Mouse (Mus musculus): ENCODE measurements around the gene Wrap53. TPM values are rescaled to one million over a fixed set of nuclear protein-coding genes. Genes with fewer than 3 reads are reported as not detected.
"Not testable (repeated sequence)": the region's sequence is repeated elsewhere in the genome, so short reads cannot be mapped to it uniquely, and the experiment has no call there.

Wrap53 gene
- total and polyA plus RNA-seq, 2 experiments from 2014 or later: 7.8 to 18.7 TPM

DNA sequence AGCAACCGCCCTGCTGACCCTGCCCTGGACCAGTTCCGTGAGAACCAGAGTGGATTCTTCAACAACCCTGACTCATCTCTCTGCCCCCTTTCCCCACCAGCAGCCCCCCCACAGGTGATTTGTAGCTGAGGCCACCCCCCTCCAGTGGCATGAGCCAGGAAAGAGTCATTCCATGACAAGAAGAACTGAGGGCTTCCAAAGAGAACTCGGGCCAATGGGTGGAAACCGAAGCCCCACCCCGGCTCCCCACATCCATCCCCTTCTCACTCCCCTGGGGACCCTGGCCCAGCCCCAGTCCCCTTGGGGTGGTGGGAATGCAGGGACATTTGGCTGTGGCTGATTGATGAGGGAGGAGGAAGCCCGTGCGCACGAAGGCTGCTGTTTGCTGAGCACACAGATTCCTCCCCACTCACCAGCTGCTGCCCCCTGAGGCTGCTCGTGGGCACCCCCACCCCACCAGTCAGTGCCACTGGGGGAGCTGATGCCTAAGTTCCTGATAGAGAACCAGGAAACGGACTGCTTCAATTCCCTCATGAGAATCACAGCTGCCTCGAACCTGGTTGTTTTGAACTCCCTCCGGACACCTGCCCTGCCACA, 30.9 kb downstream of the Wrap53 start, which contains the start of gene Dnah2:
Dnah2 (minus strand) TSS at position 51 of the 597 bp plus-strand sequence.
- DNase-seq (ENCODE audit: low spot score) (no peak), ATAC-seq (ENCODE audit: insufficient read depth, low read depth) (no peak)
- Histone ChIP-seq H3K27ac (ENCODE audit: low read depth) (no peak within 1 kb of the TSS), H3K36me3 (replicated peaks; ENCODE audit: control insufficient read depth, insufficient read depth, low read length) (0 out of 2 replicates have a peak, but pooled peaks cover under 1% of the 10 kb centered on the region), H3K4me1 (ENCODE audit: control insufficient read depth, insufficient read depth) (peaks cover 6% of the 10 kb centered on the region; the same call in 1 of the 2 replicates), H3K9ac (replicated peaks; ENCODE audit: low read depth, low read length) (no peak within 1 kb of the TSS), H3K4me3 (ENCODE audit: low read depth, low read length) (no peak within 1 kb of the TSS), H3K9me3 (replicated peaks; ENCODE audit: control insufficient read depth, low read length) (no peaks in the 10 kb centered on the region), H3K4me2 (ENCODE audit: low read depth, low read length) (no peak within 1 kb of the TSS), H3K27me3 (ENCODE audit: control insufficient read depth, insufficient read depth, low read length) (no peaks in the 10 kb centered on the region)
- WGBS: 58% methylated on average over 12 of the region's 12 CpGs
- TF ChIP-seq EP300 (IDR thresholded peaks at IDR 0.05; ENCODE audit: low read depth) (no peak), CTCF (IDR thresholded peaks at IDR 0.05; ENCODE audit: low read depth) (no peak)

DNA sequence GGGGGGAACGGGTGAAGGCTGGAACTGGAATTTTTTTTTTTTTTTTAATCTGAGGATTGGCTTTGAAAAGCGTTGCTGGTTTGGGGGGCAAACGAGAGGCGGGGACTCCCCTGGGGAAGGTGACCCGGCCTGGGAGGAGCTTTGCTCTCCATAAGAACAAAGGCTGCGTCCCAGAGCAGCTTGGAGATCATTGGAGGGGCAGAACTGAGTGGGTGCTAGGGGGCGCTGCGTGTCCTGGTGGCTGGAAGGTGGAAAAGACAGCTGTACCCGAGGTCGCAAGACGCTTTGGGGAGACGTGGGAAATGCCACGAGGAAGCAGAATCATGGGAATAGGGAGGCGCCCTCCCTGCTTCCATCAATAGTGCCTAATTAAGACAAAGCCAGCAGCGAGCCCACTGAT, 33.0 kb downstream of the Wrap53 start:
- Histone ChIP-seq H3K4me1 (ENCODE audit: control insufficient read depth, insufficient read depth) (peaks cover 6% of the 10 kb centered on the region; the same call in 1 of the 2 replicates), H3K27me3 (ENCODE audit: control insufficient read depth, insufficient read depth, low read length) (no peaks in the 10 kb centered on the region), H3K27ac (ENCODE audit: low read depth) (no peak overlapping the region), H3K4me3 (ENCODE audit: low read depth, low read length) (peak overlapping the region; percentile 46), H3K4me2 (ENCODE audit: low read depth, low read length) (peak overlapping the region; percentile 71), H3K36me3 (replicated peaks; ENCODE audit: control insufficient read depth, insufficient read depth, low read length) (no peaks in the 10 kb centered on the region), H3K9me3 (replicated peaks; ENCODE audit: control insufficient read depth, low read length) (no peaks in the 10 kb centered on the region), H3K9ac (replicated peaks; ENCODE audit: low read depth, low read length) (peak overlapping the region; percentile 32; the same call in 1 of the 2 replicates)
- TF ChIP-seq CTCF (IDR thresholded peaks at IDR 0.05; ENCODE audit: low read depth): peak; percentile 46
- no peak for TF ChIP-seq EP300 (IDR thresholded peaks at IDR 0.05; ENCODE audit: low read depth)
- 6% methylated on average over 15 of the region's 15 CpGs for WGBS
- DNase-seq (ENCODE audit: low spot score): peak; percentile 42
- peak; percentile 45 for ATAC-seq (ENCODE audit: insufficient read depth, low read depth)

DNA sequence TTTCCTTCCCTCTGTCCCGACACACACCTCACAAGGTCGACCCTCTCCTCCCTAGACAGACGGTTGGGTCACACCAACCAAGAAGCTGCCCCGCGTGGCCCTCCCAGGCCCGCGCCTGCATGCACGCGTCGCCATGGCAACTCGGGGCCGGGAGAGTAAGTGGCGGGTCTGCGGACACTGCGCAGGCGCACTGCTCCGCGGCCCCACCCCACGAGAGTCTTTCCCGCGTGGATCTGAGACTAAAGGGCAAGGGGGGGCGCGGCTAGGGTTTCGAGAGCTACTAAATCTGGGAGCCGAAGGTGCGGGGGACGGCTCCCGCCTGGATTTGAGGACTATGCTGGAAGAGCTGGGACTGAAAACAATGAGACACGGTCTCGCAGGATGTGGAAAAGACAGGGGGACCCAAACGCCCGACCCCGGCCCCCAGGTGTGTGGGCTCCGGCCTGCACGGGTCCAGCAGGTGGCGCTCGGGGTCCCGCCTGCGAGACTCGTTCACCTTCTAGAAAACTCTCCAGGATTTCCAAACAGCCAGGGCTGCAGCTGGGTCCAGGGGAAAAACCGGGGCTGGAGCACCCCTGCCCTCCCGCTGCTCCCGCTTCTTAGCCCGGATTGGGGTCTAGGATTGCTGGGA, 33.5 kb downstream of the Wrap53 start:
- ATAC-seq (ENCODE audit: insufficient read depth, low read depth): peak; percentile 90
- no peaks in the 10 kb centered on the region for H3K36me3 ChIP-seq (replicated peaks; ENCODE audit: control insufficient read depth, insufficient read depth, low read length)
- H3K27me3 ChIP-seq (ENCODE audit: control insufficient read depth, insufficient read depth, low read length): no peaks in the 10 kb centered on the region
- H3K4me1 ChIP-seq (ENCODE audit: control insufficient read depth, insufficient read depth): peaks cover 6% of the 10 kb centered on the region; the same call in 1 of the 2 replicates
- H3K4me3 ChIP-seq (ENCODE audit: low read depth, low read length): peak overlapping the region; percentile 46
- TF ChIP-seq EP300 (IDR thresholded peaks at IDR 0.05; ENCODE audit: low read depth) (no peak), CTCF (IDR thresholded peaks at IDR 0.05; ENCODE audit: low read depth) (peak; percentile 59)
- peak; percentile 87 for DNase-seq (ENCODE audit: low spot score)
- H3K9ac ChIP-seq (replicated peaks; ENCODE audit: low read depth, low read length): peak overlapping the region; percentile 32; the same call in 1 of the 2 replicates
- H3K27ac ChIP-seq (ENCODE audit: low read depth): 0 out of 2 replicates have a peak overlapping the region, but pooled peaks have one; percentile 1
- under 1% methylated on average over 44 of the region's 44 CpGs for WGBS
- H3K9me3 ChIP-seq (replicated peaks; ENCODE audit: control insufficient read depth, low read length): no peaks in the 10 kb centered on the region
- H3K4me2 ChIP-seq (ENCODE audit: low read depth, low read length): peak overlapping the region; percentile 71

DNA sequence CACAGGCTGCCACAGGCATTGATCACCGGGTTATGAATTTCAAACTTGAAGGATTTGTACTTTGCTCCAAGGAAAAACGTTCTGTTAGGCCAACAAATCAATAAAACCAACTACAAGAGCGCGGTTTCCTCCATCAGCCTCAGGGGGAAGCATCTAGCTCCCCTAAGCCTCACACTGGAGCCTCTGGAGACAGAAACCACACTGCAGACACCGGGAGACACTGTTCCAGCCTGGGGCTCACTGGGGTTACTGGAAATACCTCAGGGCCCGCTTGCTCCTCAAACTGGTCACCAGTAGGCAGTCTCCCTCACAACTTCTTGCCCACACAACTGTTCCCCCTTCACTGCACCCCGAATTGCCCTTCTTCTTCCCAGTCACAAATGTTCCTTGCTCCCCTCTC, 34.1 kb downstream of the Wrap53 start:
- H3K9ac ChIP-seq (replicated peaks; ENCODE audit: low read depth, low read length): no peak overlapping the region; the same call in 1 of the 2 replicates
- H3K9me3 ChIP-seq (replicated peaks; ENCODE audit: control insufficient read depth, low read length): no peaks in the 10 kb centered on the region
- ATAC-seq (ENCODE audit: insufficient read depth, low read depth) (no peak; the same call in 1 of the 2 replicates), DNase-seq (ENCODE audit: low spot score) (no peak)
- no peak overlapping the region for H3K27ac ChIP-seq (ENCODE audit: low read depth)
- H3K4me1 ChIP-seq (ENCODE audit: control insufficient read depth, insufficient read depth): peaks cover 6% of the 10 kb centered on the region; the same call in 1 of the 2 replicates
- H3K4me2 ChIP-seq (ENCODE audit: low read depth, low read length): peak overlapping the region; percentile 71
- H3K36me3 ChIP-seq (replicated peaks; ENCODE audit: control insufficient read depth, insufficient read depth, low read length): no peaks in the 10 kb centered on the region
- TF ChIP-seq EP300 (IDR thresholded peaks at IDR 0.05; ENCODE audit: low read depth) (no peak), CTCF (IDR thresholded peaks at IDR 0.05; ENCODE audit: low read depth) (no peak)
- WGBS: 37% methylated on average over 7 of the region's 7 CpGs
- H3K4me3 ChIP-seq (ENCODE audit: low read depth, low read length): peak overlapping the region; percentile 46; the same call in 1 of the 2 replicates
- no peaks in the 10 kb centered on the region for H3K27me3 ChIP-seq (ENCODE audit: control insufficient read depth, insufficient read depth, low read length)

DNA sequence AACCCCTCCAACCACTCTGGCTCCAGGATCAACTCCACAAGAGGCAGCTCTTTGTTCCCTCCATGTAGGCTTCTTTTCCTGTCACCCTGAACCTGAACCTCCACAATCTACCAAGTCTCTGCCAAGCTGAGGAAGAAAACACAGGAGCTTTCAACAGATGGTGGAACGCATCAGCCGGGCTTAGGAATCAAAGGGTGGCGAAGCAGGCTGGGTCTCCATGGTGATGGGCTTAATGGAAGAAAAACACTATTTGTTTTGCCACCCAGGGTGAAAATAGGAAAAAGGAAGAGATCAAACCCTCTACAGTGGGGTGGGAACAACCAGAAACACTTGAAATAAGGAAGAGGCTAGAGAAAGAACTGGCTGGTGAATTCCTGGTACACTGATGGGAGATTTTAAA, 36.5 kb downstream of the Wrap53 start:
- Histone ChIP-seq H3K4me3 (ENCODE audit: low read depth, low read length) (no peak overlapping the region), H3K9ac (replicated peaks; ENCODE audit: low read depth, low read length) (no peak overlapping the region), H3K9me3 (replicated peaks; ENCODE audit: control insufficient read depth, low read length) (no peaks in the 10 kb centered on the region), H3K27me3 (ENCODE audit: control insufficient read depth, insufficient read depth, low read length) (no peaks in the 10 kb centered on the region), H3K4me1 (ENCODE audit: control insufficient read depth, insufficient read depth) (peaks cover 6% of the 10 kb centered on the region; the same call in 1 of the 2 replicates), H3K4me2 (ENCODE audit: low read depth, low read length) (no peak overlapping the region), H3K36me3 (replicated peaks; ENCODE audit: control insufficient read depth, insufficient read depth, low read length) (no peaks in the 10 kb centered on the region), H3K27ac (ENCODE audit: low read depth) (no peak overlapping the region)
- DNase-seq (ENCODE audit: low spot score) (no peak), ATAC-seq (ENCODE audit: insufficient read depth, low read depth) (no peak)
- 48% methylated on average over 3 of the region's 3 CpGs for WGBS
- TF ChIP-seq EP300 (IDR thresholded peaks at IDR 0.05; ENCODE audit: low read depth) (no peak), CTCF (IDR thresholded peaks at IDR 0.05; ENCODE audit: low read depth) (no peak)

DNA sequence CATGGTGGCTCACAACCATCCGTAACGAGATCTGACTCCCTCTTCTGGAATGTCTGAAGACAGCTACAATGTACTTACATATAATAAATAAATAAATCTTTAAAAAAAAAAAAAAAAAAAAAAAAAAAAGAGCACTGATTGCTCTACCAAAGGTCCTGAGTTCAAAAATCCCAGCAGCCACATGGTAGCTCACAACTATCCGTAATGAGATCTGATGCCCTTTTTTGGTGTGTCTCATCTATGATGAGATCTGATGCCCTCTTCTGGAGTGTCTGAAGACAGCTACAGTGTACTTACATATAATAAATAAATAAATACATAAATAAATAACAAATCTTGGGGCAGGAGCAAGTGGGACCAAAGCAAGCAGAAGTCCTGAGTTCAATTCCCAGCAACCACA, 38.3 kb downstream of the Wrap53 start:
- not testable (repeated sequence) for H3K27ac ChIP-seq (ENCODE audit: low read depth); H3K27me3 ChIP-seq (ENCODE audit: control insufficient read depth, insufficient read depth, low read length); H3K36me3 ChIP-seq (replicated peaks; ENCODE audit: control insufficient read depth, insufficient read depth, low read length); H3K4me2 ChIP-seq (ENCODE audit: low read depth, low read length); H3K9ac ChIP-seq (replicated peaks; ENCODE audit: low read depth, low read length); H3K4me3 ChIP-seq (ENCODE audit: low read depth, low read length); ATAC-seq (ENCODE audit: insufficient read depth, low read depth); DNase-seq (ENCODE audit: low spot score); H3K4me1 ChIP-seq (ENCODE audit: control insufficient read depth, insufficient read depth); H3K9me3 ChIP-seq (replicated peaks; ENCODE audit: control insufficient read depth, low read length)
- WGBS: 55% methylated on average over 1 of the region's 3 CpGs

Measured in heart, postnatal 0 days (tissue).